Mouse (Mus musculus) kidney, embryonic 14.5 days (tissue): ENCODE results near the gene Pola2. TPM values are rescaled to one million over a fixed set of nuclear protein-coding genes. Genes with fewer than 3 reads are reported as not detected.

ENCODE experiments used
- ATAC-seq: fragments of 200-750 bp; cut with Nextera tagmentation; 2 replicates; pipeline ENCODE4 v1.8.0; 2017; ENCODE audit warnings: moderate number of reproducible peaks, mild to moderate bottlenecking, moderate TSS enrichment, moderate library complexity; ENCODE audit not compliant: low FRiP score, low TSS enrichment
- H3K27ac ChIP-seq: fragments of 300-500 bp; sonication (generic); 2 replicates; pipeline ENCODE4 v1.5.1; 2014; ENCODE audit warnings: low read depth, mild to moderate bottlenecking, low read length, moderate library complexity, mixed read lengths
- H3K27me3 ChIP-seq: fragments of 300-500 bp; sonication (generic); 2 replicates; pipeline ENCODE4 v1.6.1; 2014; ENCODE audit warnings: mild to moderate bottlenecking, low read length; ENCODE audit not compliant: control insufficient read depth, insufficient read depth
- H3K36me3 ChIP-seq: fragments of 300-500 bp; sonication (generic); 2 replicates; pipeline ENCODE4 v1.6.1; 2014; ENCODE audit warnings: low read length, mixed read lengths; ENCODE audit not compliant: control insufficient read depth, insufficient read depth
- H3K4me1 ChIP-seq: fragments of 300-500 bp; sonication (generic); 2 replicates; pipeline ENCODE4 v1.6.1; 2014; ENCODE audit warnings: low read length, mixed read lengths; ENCODE audit not compliant: control insufficient read depth, insufficient read depth
- H3K4me2 ChIP-seq: fragments of 300-500 bp; sonication (generic); replicated peaks from 2 replicates; pipeline ENCODE4 v1.6.1; 2014; ENCODE audit warnings: low read depth, mild to moderate bottlenecking, low read length
- H3K4me3 ChIP-seq: fragments of 300-500 bp; sonication (generic); 2 replicates; pipeline ENCODE4 v1.5.1; 2014; ENCODE audit warnings: mild to moderate bottlenecking, low read length
- H3K9ac ChIP-seq: fragments of 300-500 bp; sonication (generic); 2 replicates; pipeline ENCODE4 v1.6.1; 2014; ENCODE audit warnings: low read depth, mild to moderate bottlenecking, low read length, moderate library complexity
- H3K9me3 ChIP-seq: fragments of 300-500 bp; sonication (generic); 2 replicates; pipeline ENCODE4 v1.6.1; 2016; ENCODE audit warnings: low read length; ENCODE audit not compliant: control insufficient read depth
- WGBS: fragments of 180-500 bp; shearing (Covaris S2); extraction: QIAGEN DNeasy Blood & Tissue Kit; methylation state at CpG from one replicate; pipeline ENCODE4 v1.1.7; 2014; 5-methylcytosine and 5-hydroxymethylcytosine counted together
- polyA plus RNA-seq: library from polyadenylated mRNA; unstranded; fragments of >200 nt; fragmentation: Nextera tagmentation; extraction: Ambion mirVana; gene quantifications from 2 replicates; pipeline ENCODE4 v1.2.1, GENCODE M21; 2014

Pola2 gene
- polyA plus RNA-seq, 1 experiment from 2014 or later: 95.3 TPM

- Histone ChIP-seq H3K4me1 (no peaks in the 10 kb centered on the region), H3K36me3 (no peaks in the 10 kb centered on the region), H3K27me3 (no peaks in the 10 kb centered on the region), H3K27ac (no peak overlapping the region), H3K4me3 (no peak overlapping the region), H3K4me2 (no peak overlapping the region), H3K9me3 (no peaks in the 10 kb centered on the region), H3K9ac (no peak overlapping the region)
- ATAC-seq: no peak
- 76% methylated on average over 4 of the region's 4 CpGs for WGBS
Observed at GRCm38 (mm10) chr19:5975676-5976075, 11.7 kb upstream of the Pola2 start.

- no peaks in the 10 kb centered on the region for H3K36me3 ChIP-seq
- no peaks in the 10 kb centered on the region for H3K9me3 ChIP-seq
- no peak overlapping the region for H3K27ac ChIP-seq
- H3K27me3 ChIP-seq: no peaks in the 10 kb centered on the region
- H3K4me2 ChIP-seq: no peak overlapping the region
- H3K4me1 ChIP-seq: no peaks in the 10 kb centered on the region
- WGBS: 79% methylated on average over 4 of the region's 4 CpGs
- no peak for ATAC-seq
- H3K4me3 ChIP-seq: no peak overlapping the region
- no peak overlapping the region for H3K9ac ChIP-seq
Observed at GRCm38 (mm10) chr19:5975112-5975511, 11.1 kb upstream of the Pola2 start.

- Histone ChIP-seq H3K27me3 (no peaks in the 10 kb centered on the region), H3K36me3 (no peaks in the 10 kb centered on the region), H3K4me1 (peaks cover 7% of the 10 kb centered on the region), H3K4me2 (no peak overlapping the region), H3K27ac (no peak overlapping the region), H3K9ac (no peak overlapping the region), H3K9me3 (no peaks in the 10 kb centered on the region), H3K4me3 (no peak overlapping the region)
- 86% methylated on average over 10 of the region's 10 CpGs for WGBS
- no peak for ATAC-seq
Observed at GRCm38 (mm10) chr19:5967664-5968063, 3.7 kb upstream of the Pola2 start.

- Histone ChIP-seq H3K4me1 (peaks cover 12% of the 10 kb centered on the region), H3K4me3 (no peak overlapping the region), H3K9me3 (no peaks in the 10 kb centered on the region), H3K36me3 (no peaks in the 10 kb centered on the region), H3K9ac (no peak overlapping the region), H3K27me3 (no peaks in the 10 kb centered on the region), H3K4me2 (no peak overlapping the region), H3K27ac (no peak overlapping the region)
- no peak for ATAC-seq
- WGBS: 63% methylated on average over 6 of the region's 6 CpGs
Observed at GRCm38 (mm10) chr19:5966786-5967185, 2.8 kb upstream of the Pola2 start.

- 92% methylated on average over 2 of the region's 2 CpGs for WGBS
- H3K4me3 ChIP-seq: no peak overlapping the region
- H3K27ac ChIP-seq: no peak overlapping the region
- no peak for ATAC-seq
- no peaks in the 10 kb centered on the region for H3K27me3 ChIP-seq
- peaks cover 16% of the 10 kb centered on the region for H3K4me1 ChIP-seq
- no peak overlapping the region for H3K9ac ChIP-seq
- H3K9me3 ChIP-seq: no peaks in the 10 kb centered on the region
- peaks cover 8% of the 10 kb centered on the region; the same call in 1 of the 2 replicates for H3K36me3 ChIP-seq
- H3K4me2 ChIP-seq: no peak overlapping the region
Observed at GRCm38 (mm10) chr19:5965910-5966309, 1.9 kb upstream of the Pola2 start.

- Histone ChIP-seq H3K27me3 (no peaks in the 10 kb centered on the region), H3K4me3 (no peak overlapping the region), H3K9me3 (no peaks in the 10 kb centered on the region), H3K36me3 (peaks cover 13% of the 10 kb centered on the region; the same call in 1 of the 2 replicates), H3K9ac (no peak overlapping the region), H3K27ac (peak overlapping the region; percentile 24; the same call in 1 of the 2 replicates), H3K4me1 (peaks cover 18% of the 10 kb centered on the region), H3K4me2 (no peak overlapping the region)
- 7% methylated on average over 4 of the region's 4 CpGs for WGBS
- no peak for ATAC-seq
Observed at GRCm38 (mm10) chr19:5965280-5965679, 1.3 kb upstream of the Pola2 start.

- Histone ChIP-seq H3K4me1 (peaks cover 18% of the 10 kb centered on the region), H3K27ac (peak overlapping the region; percentile 24; the same call in 1 of the 2 replicates), H3K4me3 (peak overlapping the region; percentile 54; the same call in 1 of the 2 replicates), H3K27me3 (no peaks in the 10 kb centered on the region), H3K4me2 (peak overlapping the region; percentile 51; the same call in 1 of the 2 replicates), H3K9ac (0 out of 2 replicates have a peak overlapping the region, but pooled peaks have one; percentile 57), H3K36me3 (peaks cover 14% of the 10 kb centered on the region; the same call in 1 of the 2 replicates), H3K9me3 (no peaks in the 10 kb centered on the region)
- 87% methylated on average over 2 of the region's 2 CpGs for WGBS
- ATAC-seq: no peak
Observed at GRCm38 (mm10) chr19:5964804-5965203, 802 bp upstream of the Pola2 start.

GRCm38 (mm10) chr19:5962651-5963050, 1.4 kb downstream of the Pola2 start:
- Histone ChIP-seq H3K27ac (no peak overlapping the region), H3K4me3 (peak overlapping the region; percentile 54), H3K9ac (peak overlapping the region; percentile 57; the same call in 1 of the 2 replicates), H3K4me1 (peaks cover 18% of the 10 kb centered on the region), H3K9me3 (no peaks in the 10 kb centered on the region), H3K36me3 (peaks cover 33% of the 10 kb centered on the region), H3K4me2 (peak overlapping the region; percentile 51), H3K27me3 (no peaks in the 10 kb centered on the region)
- no peak for ATAC-seq
- 19% methylated on average over 1 of the region's 1 CpGs for WGBS

GRCm38 (mm10) chr19:5957371-5957770, 6.6 kb downstream of the Pola2 start:
- 85% methylated on average over 5 of the region's 5 CpGs for WGBS
- H3K27ac ChIP-seq: no peak overlapping the region
- ATAC-seq: no peak

More at GRCm38 (mm10) chr19:5957371-5957770, 6.6 kb downstream of the Pola2 start:
- Histone ChIP-seq H3K27me3 (no peaks in the 10 kb centered on the region), H3K9me3 (no peaks in the 10 kb centered on the region), H3K36me3 (peaks cover 62% of the 10 kb centered on the region), H3K4me1 (peaks cover 42% of the 10 kb centered on the region), H3K4me3 (no peak overlapping the region), H3K9ac (no peak overlapping the region), H3K4me2 (no peak overlapping the region)
